Comparison of ENCODE assay signal across 8 mouse cellular contexts in the genomic region with DNA sequence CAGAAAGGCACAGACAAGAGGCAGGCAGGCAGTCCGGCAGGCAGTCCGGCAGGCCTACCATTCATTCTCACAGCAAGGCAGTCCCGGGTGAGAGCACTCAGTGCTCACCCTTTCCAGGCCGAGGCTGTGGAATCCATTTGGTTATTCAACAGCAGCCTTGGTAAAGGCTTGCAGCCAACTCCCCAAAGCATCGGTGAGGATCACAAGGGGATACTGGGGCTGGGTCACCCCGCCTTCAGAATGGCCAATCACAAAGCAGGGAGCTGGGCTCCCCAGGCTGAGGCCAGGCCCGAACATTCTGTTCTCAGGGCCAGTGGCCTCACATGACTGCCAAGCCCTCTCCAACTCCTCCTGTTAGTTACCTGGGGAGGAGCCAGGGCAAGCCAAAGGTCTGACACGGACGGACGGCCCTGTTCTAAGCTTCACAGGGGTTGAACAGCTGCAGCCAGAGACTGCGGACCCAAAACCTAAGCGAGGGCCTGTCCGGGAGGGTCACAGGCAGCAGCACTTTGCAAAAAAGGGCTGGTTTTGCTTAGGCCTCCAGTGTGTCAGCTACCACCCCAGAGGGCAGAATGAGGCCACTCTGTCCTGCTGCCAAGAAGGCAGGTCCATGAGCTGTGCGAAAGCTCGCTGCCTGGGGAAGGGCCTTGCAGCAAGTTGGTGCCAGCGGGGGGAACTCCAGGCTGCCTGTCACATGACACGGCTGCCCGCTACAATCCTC.
DNase-seq lines count a peak whose midpoint lies in the region.

No protein-coding gene starts in this region.

- peak; percentile 17 for DNase-seq in ovary, adult 18-20 months (ENCODE audit: low spot score)
- DNase-seq in ovary, postnatal 10 days (ENCODE audit: low spot score) = no peak
- DNase-seq in cerebellum, adult 18-20 months = peak; percentile 46 to 64
- peak; percentile 82 to 85 for DNase-seq in heart, adult 9 months (ENCODE audit: low spot score in 2 of 2)
- peak; percentile 36 to 65 for DNase-seq in kidney, postnatal 4 days
- peak; percentile 35 for DNase-seq in right cerebral cortex, postnatal 14 days
- no peak for DNase-seq in retina, embryonic 14.5 days (ENCODE audit: low spot score)
- DNase-seq in MN1 (ENCODE audit: low spot score) = no peak

Comparison
In these comparisons a context has a peak if more than half of its experiments do, and no peak if none do; other contexts are left out.
1. DNase-seq: peak in ovary, adult 18-20 months (single experiment), cerebellum, adult 18-20 months (2 of 2), heart, adult 9 months (2 of 2), kidney, postnatal 4 days (2 of 2) and right cerebral cortex, postnatal 14 days (single experiment); none in ovary, postnatal 10 days (single experiment), retina, embryonic 14.5 days (single experiment) and MN1 (single experiment).